Mouse (Mus musculus) lung, adult 2 months (tissue): Measurements from ENCODE around the gene Zg16.

ENCODE experiments used
- CTCF ChIP-seq: fragments of 200-500 bp; IDR thresholded peaks from 2 replicates; pipeline ENCODE4 v1.5.1; 2011; ENCODE audit warnings: mild to moderate bottlenecking, low read length, control low read depth; ENCODE audit not compliant: insufficient read depth
- POLR2A ChIP-seq: fragments of 200-500 bp; IDR thresholded peaks from 2 replicates; pipeline ENCODE4 v1.6.1; 2011; ENCODE audit warnings: low read depth, mild to moderate bottlenecking, control low read depth, low read length, borderline replicate concordance; ENCODE audit errors: extremely low read depth

DNA sequence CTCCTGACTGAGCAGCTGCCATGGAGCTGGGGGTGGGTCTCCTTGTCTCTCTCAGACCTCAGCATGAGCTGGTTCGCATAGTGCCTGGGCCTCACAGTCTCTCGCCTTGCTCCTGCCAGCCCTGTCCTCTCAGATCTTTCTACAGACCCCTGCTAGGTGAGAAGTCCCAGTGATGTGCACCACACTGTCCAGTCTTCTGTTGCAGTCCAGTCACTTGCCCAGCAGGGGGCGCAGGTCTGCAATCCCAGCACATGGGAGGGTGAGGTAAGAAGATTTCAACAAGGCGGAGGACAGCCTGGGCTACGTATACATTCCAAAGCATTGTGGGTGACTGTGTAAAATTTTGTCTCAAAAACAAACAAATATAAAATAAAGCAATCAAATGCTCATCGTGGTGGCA, 24.3 kb upstream of the Zg16 start:
- TF ChIP-seq POLR2A (no peak), CTCF (peak; percentile 65)
